Mouse (Mus musculus): ENCODE measurements around the gene Ptger1.

Gene Ptger1

GRCm38 (mm10) chr8:83698661-83699453 lies 32.4 kb downstream of the Ptger1 start, which contains the start of gene Pkn1:
Pkn1 (minus strand) TSS chr8:83699179.
- POLR2A ChIA-PET: interaction anchor here in 3 of 4 experiments (0.6 to 3.3 kb wide), 21 partner anchors 8 to 256 kb away, joined by 3 to 19 read pairs (median 4); partner anchors contain the start of genes Ddx39 (in 3 of the 3), Dnajb1 (in 2 of the 3), Tecr (in 2 of the 3) and Asf1b (in 1 of the 3)

GRCm38 (mm10) chr8:83699566-83699965 lies 33.1 kb downstream of the Ptger1 start:
- CTCF ChIA-PET: interaction anchor here in 1 of 4 experiments (1.4 kb wide), 1 partner anchor 37 kb away, joined by 3 read pairs; no protein-coding TSS in a partner anchor
- POLR2A ChIA-PET: interaction anchor here in 3 of 4 experiments (1.0 to 3.3 kb wide), 8 partner anchors 11 to 91 kb away, joined by 3 to 19 read pairs (median 4); partner anchors contain the start of genes Ddx39 (in 2 of the 3), Dnajb1 (in 1 of the 3) and Tecr (in 1 of the 3)

More at GRCm38 (mm10) chr8:83698661-83699453, 32.4 kb downstream of the Ptger1 start, which contains the start of gene Pkn1:
- CTCF ChIA-PET: interaction anchor here in 2 of 4 experiments (0.8 to 1.4 kb wide), 3 partner anchors 37 to 74 kb away, joined by 3 to 5 read pairs (median 3); no protein-coding TSS in a partner anchor

- POLR2A ChIA-PET: interaction anchor here in 3 of 4 experiments (0.9 to 2.5 kb wide), 7 partner anchors 8 to 153 kb away, joined by 3 to 18 read pairs (median 3); partner anchors contain the start of gene Ddx39 (in 2 of the 3)
- CTCF ChIA-PET: no interaction called here
Observed at GRCm38 (mm10) chr8:83700423-83701085, 34.1 kb downstream of the Ptger1 start.

GRCm38 (mm10) chr8:83703426-83703825 lies 36.9 kb downstream of the Ptger1 start:
- CTCF ChIA-PET: interaction anchor here in 3 of 4 experiments (0.6 to 1.5 kb wide), 4 partner anchors 21 to 401 kb away, joined by 3 to 4 read pairs (median 3); partner anchors contain the start of gene Dcaf15 (in 1 of the 3)
- POLR2A ChIA-PET: interaction anchor here in 3 of 4 experiments (0.6 to 3.0 kb wide), 10 partner anchors 9 to 1819 kb away, joined by 3 to 16 read pairs (median 3); partner anchors contain the start of genes Ddx39 (in 2 of the 3) and Gipc1 (in 1 of the 3)

- POLR2A ChIA-PET: interaction anchor here in 3 of 4 experiments (0.6 to 1.8 kb wide), 22 partner anchors 8 to 658 kb away, joined by 3 to 15 read pairs (median 3); partner anchors contain the start of genes Asf1b (in 2 of the 3), Gm10644 (in 2 of the 3), Adgre5 (in 1 of the 3) and Ddx39 (in 1 of the 3)
- CTCF ChIA-PET: interaction anchor here in 3 of 4 experiments (0.5 to 1.5 kb wide), 32 partner anchors 9 to 1212 kb away, joined by 3 to 14 read pairs (median 3); partner anchors contain the start of genes Ddx39 (in 2 of the 3), Asf1b (in 1 of the 3), Dcaf15 (in 1 of the 3) and Gm10644 (in 1 of the 3)
Observed at GRCm38 (mm10) chr8:83706411-83706810, 39.9 kb downstream of the Ptger1 start.

GRCm38 (mm10) chr8:83707554-83707953 lies 41.1 kb downstream of the Ptger1 start:
- ChIA-PET CTCF (interaction anchor here in 1 of 4 experiments (1.2 to 1.5 kb wide), 2 partner anchors 17 to 317 kb away, joined by 3 to 9 read pairs; no protein-coding TSS in a partner anchor), POLR2A (interaction anchor here in 1 of 4 experiments (1.5 to 1.8 kb wide), 3 partner anchors 7 to 100 kb away, joined by 3 to 15 read pairs (median 6); partner anchors contain the start of genes Ddx39, Dnajb1 and Tecr)

- ChIA-PET CTCF (interaction anchor here (0.5 to 1.6 kb wide), 11 partner anchors 8 to 241 kb away, joined by 3 to 14 read pairs (median 4); partner anchors contain the start of gene Asf1b (in 1 of the 4)), POLR2A (interaction anchor here (0.6 to 4.9 kb wide), 113 partner anchors 8 to 1323 kb away, joined by 3 to 53 read pairs (median 4); partner anchors contain the start of genes Asf1b (in 3 of the 4), Gm10644 (in 3 of the 4), 1700067K01Rik (in 2 of the 4) and Pkn1 (in 2 of the 4))
Observed at GRCm38 (mm10) chr8:83714676-83715030, 48.2 kb downstream of the Ptger1 start.

- ChIA-PET POLR2A (interaction anchor here (0.6 to 4.9 kb wide), 112 partner anchors 9 to 1322 kb away, joined by 3 to 53 read pairs (median 4); partner anchors contain the start of genes Asf1b (in 3 of the 4), Gm10644 (in 3 of the 4), 1700067K01Rik (in 2 of the 4) and Adgre5 (in 2 of the 4)), CTCF (interaction anchor here (0.6 to 1.6 kb wide), 11 partner anchors 8 to 1709 kb away, joined by 3 to 14 read pairs (median 3); partner anchors contain the start of gene Asf1b (in 1 of the 4))
Observed at GRCm38 (mm10) chr8:83715031-83715690, 48.7 kb downstream of the Ptger1 start, which contains the start of gene Ddx39. Ddx39 (plus strand) TSS chr8:83715177.

GRCm38 (mm10) chr8:83715771-83716170 lies 49.3 kb downstream of the Ptger1 start:
- POLR2A ChIA-PET: interaction anchor here (0.7 to 4.9 kb wide), 34 partner anchors 9 to 493 kb away, joined by 3 to 53 read pairs (median 6); partner anchors contain the start of genes Adgre5 (in 1 of the 4), Asf1b (in 1 of the 4), Dnajb1 (in 1 of the 4) and Gipc1 (in 1 of the 4)
- CTCF ChIA-PET: no interaction called here

- CTCF ChIA-PET: interaction anchor here in 2 of 4 experiments (0.5 to 0.6 kb wide), 2 partner anchors 53 to 239 kb away, joined by 3 read pairs; partner anchors contain the start of gene Asf1b (in 1 of the 2)
- POLR2A ChIA-PET: interaction anchor here in 2 of 4 experiments (0.6 to 16.8 kb wide), 5 partner anchors 8 to 158 kb away, joined by 3 to 175 read pairs (median 3); partner anchors contain the start of gene Adgre5 (in 1 of the 2)
Observed at GRCm38 (mm10) chr8:83716563-83716962, 50.1 kb downstream of the Ptger1 start.

- ChIA-PET CTCF (no interaction called here), POLR2A (interaction anchor here in 3 of 4 experiments (0.6 to 16.8 kb wide), 18 partner anchors 8 to 1337 kb away, joined by 3 to 175 read pairs (median 4); partner anchors contain the start of genes Adgre5 (in 1 of the 3), Asf1b (in 1 of the 3) and Gm10644 (in 1 of the 3))
Observed at GRCm38 (mm10) chr8:83719048-83719447, 52.6 kb downstream of the Ptger1 start.

- POLR2A ChIA-PET: interaction anchor here in 2 of 4 experiments (0.5 to 16.8 kb wide), 16 partner anchors 7 to 277 kb away, joined by 3 to 175 read pairs (median 4); partner anchors contain the start of genes Adgre5 (in 1 of the 2), Asf1b (in 1 of the 2) and Gm10644 (in 1 of the 2)
- CTCF ChIA-PET: no interaction called here
Observed at GRCm38 (mm10) chr8:83719693-83720092, 53.2 kb downstream of the Ptger1 start.

- ChIA-PET CTCF (interaction anchor here in 2 of 4 experiments (0.6 to 2.0 kb wide), 6 partner anchors 11 to 234 kb away, joined by 3 to 9 read pairs (median 4); partner anchors contain the start of genes Asf1b (in 1 of the 2) and Gm10644 (in 1 of the 2)), POLR2A (interaction anchor here (0.6 to 16.8 kb wide), 32 partner anchors 9 to 1486 kb away, joined by 3 to 175 read pairs (median 4); partner anchors contain the start of genes Adgre5 (in 2 of the 4), Asf1b (in 1 of the 4), Gipc1 (in 1 of the 4) and Gm10644 (in 1 of the 4))
Observed at GRCm38 (mm10) chr8:83721405-83722025, 55.0 kb downstream of the Ptger1 start.

All from embryonic stem cell, embryonic (primary cell).